Mouse (Mus musculus): ENCODE results near the gene Nek2. TPM values are rescaled to one million over a fixed set of nuclear protein-coding genes. Genes with fewer than 3 reads are reported as not detected.

Gene Nek2
- 2.3 to 2.9 TPM (median 2.6 TPM) in 4 replicates for total RNA-seq (2023; ENCODE audit: inconsistent age)

GRCm38 (mm10) chr1:191821326-191822091, at the start of gene Nek2:
Gene Nek2 (plus strand): TSS chr1:191821444.

Other genes with a start within 250 kb of the Nek2 start
- 8.6 to 9.6 TPM (median 9.0 TPM) in 4 replicates for gene Dtl, start 245.9 kb upstream of the Nek2 start, total RNA-seq (2023; ENCODE audit: inconsistent age)
- 66.1 to 72.7 TPM (median 70.5 TPM) in 4 replicates for gene Ints7, start 245.8 kb upstream of the Nek2 start, total RNA-seq (2023; ENCODE audit: inconsistent age)
- gene Lpgat1, start 103.6 kb upstream of the Nek2 start, total RNA-seq (2023; ENCODE audit: inconsistent age) = 92.3 to 110 TPM (median 103 TPM) in 4 replicates
- gene Slc30a1, start 85.3 kb downstream of the Nek2 start, total RNA-seq (2023; ENCODE audit: inconsistent age) = 9.3 to 10.9 TPM (median 9.9 TPM) in 4 replicates
- gene Rd3, start 155.9 kb downstream of the Nek2 start, total RNA-seq (2023; ENCODE audit: inconsistent age) = not detected in 4 replicates

Data from B cell, adult (primary cell).